Mouse (Mus musculus): ENCODE data around the gene Nsun2. TPM values are rescaled to one million over a fixed set of nuclear protein-coding genes. Genes with fewer than 3 reads are reported as not detected.
A peak's percentile ranks its signal among the peaks of the same experiment; 100 is the strongest.

The Nsun2 gene
- polyA plus RNA-seq, 1 experiment from 2014 or later, result 166 TPM

GRCm38 (mm10) chr13:69543595-69543994 is 10.0 kb downstream of the Nsun2 start:
- Histone ChIP-seq H3K27ac (replicated peaks) (0 out of 2 replicates have a peak overlapping the region, but pooled peaks have one; percentile 10), H3K4me1 (peaks cover 39% of the 10 kb centered on the region), H3K9me3 (no peaks in the 10 kb centered on the region), H3K36me3 (replicated peaks) (no peaks in the 10 kb centered on the region), H3K4me3 (peak overlapping the region; percentile 36), H3K27me3 (replicated peaks; ENCODE audit: low read depth, poor library complexity, severe bottlenecking) (peaks cover 26% of the 10 kb centered on the region)
- DNase-seq (ENCODE audit: low spot score), result no peak
- WGBS, result 55% methylated on average over 12 of the region's 12 CpGs

GRCm38 (mm10) chr13:69545019-69545418 is 11.5 kb downstream of the Nsun2 start:
- peak; percentile 73 for DNase-seq (ENCODE audit: low spot score)
- Histone ChIP-seq H3K36me3 (replicated peaks) (no peaks in the 10 kb centered on the region), H3K27me3 (replicated peaks; ENCODE audit: low read depth, poor library complexity, severe bottlenecking) (peaks cover 26% of the 10 kb centered on the region), H3K9me3 (no peaks in the 10 kb centered on the region), H3K4me3 (no peak overlapping the region), H3K27ac (replicated peaks) (no peak overlapping the region), H3K4me1 (peaks cover 25% of the 10 kb centered on the region)
- 20% methylated on average over 3 of the region's 3 CpGs for WGBS

DNA sequence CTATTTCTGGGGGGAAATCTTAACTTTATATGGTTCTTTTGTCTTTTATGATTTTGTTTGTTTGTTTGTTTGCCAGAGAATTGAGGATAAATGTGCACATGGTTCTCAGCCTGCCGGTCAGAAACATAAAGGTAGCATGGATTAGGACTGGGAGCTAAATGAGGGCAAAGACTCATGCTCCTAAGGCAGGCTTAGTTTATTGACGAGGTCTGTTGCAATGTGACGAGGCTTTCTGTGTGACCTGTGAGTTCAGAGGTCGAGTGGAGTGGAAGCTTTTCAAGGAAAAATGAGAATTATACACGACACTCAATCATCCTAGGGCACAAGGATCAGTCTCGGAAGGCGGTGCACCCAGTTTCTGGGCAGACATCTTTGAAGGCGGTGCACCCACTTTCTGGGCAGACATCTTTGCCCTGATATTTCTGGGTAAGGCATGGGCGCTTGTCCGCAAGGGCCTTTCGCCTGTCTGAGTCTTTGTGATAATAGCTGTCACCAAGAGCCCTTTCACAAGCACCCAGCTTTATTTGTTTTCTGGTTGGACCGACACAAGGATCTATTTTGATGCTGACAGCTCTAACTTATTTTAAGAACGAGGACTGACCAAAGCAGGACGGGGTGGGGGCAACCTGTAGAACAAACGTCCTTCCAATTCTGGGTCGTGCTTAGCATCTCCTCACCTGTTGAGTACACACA is 14.1 kb downstream of the Nsun2 start:
- Histone ChIP-seq H3K4me1 (peaks cover 15% of the 10 kb centered on the region), H3K27me3 (replicated peaks; ENCODE audit: low read depth, poor library complexity, severe bottlenecking) (peaks cover 22% of the 10 kb centered on the region), H3K36me3 (replicated peaks) (no peaks in the 10 kb centered on the region), H3K27ac (replicated peaks) (no peak overlapping the region), H3K4me3 (no peak overlapping the region), H3K9me3 (no peaks in the 10 kb centered on the region)
- no peak for DNase-seq (ENCODE audit: low spot score)
- 72% methylated on average over 16 of the region's 16 CpGs for WGBS

DNA sequence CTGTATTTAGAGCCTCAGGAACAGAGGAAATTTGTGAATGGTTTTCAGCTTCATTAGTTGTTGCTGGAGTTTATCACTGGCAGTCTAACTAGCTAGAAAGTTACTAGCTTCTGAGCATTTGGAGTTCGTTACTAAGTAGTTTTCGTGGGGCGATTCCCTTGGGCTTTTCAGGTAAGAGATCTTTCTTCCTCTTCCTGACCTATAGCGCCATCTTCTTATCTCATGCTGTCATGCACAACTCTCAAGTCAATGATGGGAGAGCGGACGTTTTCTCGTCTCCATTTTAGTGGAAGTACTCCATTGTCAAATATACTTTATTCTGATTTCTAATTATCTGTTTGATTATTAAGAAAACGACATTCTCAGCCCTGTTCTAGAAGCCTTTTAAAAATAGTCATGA is 16.4 kb downstream of the Nsun2 start:
- Histone ChIP-seq H3K4me1 (no peaks in the 10 kb centered on the region), H3K4me3 (no peak overlapping the region), H3K27me3 (replicated peaks; ENCODE audit: low read depth, poor library complexity, severe bottlenecking) (no peaks in the 10 kb centered on the region), H3K9me3 (no peaks in the 10 kb centered on the region), H3K27ac (replicated peaks) (no peak overlapping the region), H3K36me3 (replicated peaks) (no peaks in the 10 kb centered on the region)
- WGBS, result 52% methylated on average over 8 of the region's 8 CpGs
- no peak for DNase-seq (ENCODE audit: low spot score)

DNA sequence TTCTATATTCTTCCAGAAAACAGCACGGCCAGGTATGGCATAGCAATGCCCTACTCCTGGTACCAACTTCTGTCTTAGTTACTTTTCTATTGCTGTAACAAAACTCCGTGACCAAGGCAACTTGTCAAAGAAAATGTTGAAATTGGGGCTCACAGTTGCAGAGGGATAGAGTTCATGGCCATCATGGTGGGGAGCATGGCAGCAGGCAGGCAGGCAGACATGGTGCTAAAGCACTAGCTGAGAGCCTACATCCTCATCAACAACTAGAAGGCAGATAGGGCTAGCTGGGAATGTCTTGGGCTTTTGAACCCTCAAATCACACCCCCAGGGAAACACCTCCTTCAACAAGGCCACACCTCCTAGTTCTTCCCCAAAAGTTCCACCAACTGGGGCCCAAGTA is 17.3 kb downstream of the Nsun2 start:
- Histone ChIP-seq H3K36me3 (replicated peaks) (no peaks in the 10 kb centered on the region), H3K9me3 (no peaks in the 10 kb centered on the region), H3K4me1 (no peaks in the 10 kb centered on the region), H3K4me3 (no peak overlapping the region), H3K27me3 (replicated peaks; ENCODE audit: low read depth, poor library complexity, severe bottlenecking) (no peaks in the 10 kb centered on the region), H3K27ac (replicated peaks) (no peak overlapping the region)
- 81% methylated on average over 2 of the region's 2 CpGs for WGBS
- DNase-seq (ENCODE audit: low spot score), result no peak

- H3K27ac ChIP-seq (replicated peaks), result no peak overlapping the region
- WGBS, result 23% methylated on average over 5 of the region's 5 CpGs
- H3K9me3 ChIP-seq, result no peaks in the 10 kb centered on the region
- no peaks in the 10 kb centered on the region for H3K4me1 ChIP-seq
- no peaks in the 10 kb centered on the region for H3K36me3 ChIP-seq (replicated peaks)
- DNase-seq (ENCODE audit: low spot score), result peak; percentile 59
- no peaks in the 10 kb centered on the region for H3K27me3 ChIP-seq (replicated peaks; ENCODE audit: low read depth, poor library complexity, severe bottlenecking)
- no peak overlapping the region for H3K4me3 ChIP-seq
Observed at GRCm38 (mm10) chr13:69553024-69553423, 19.5 kb downstream of the Nsun2 start.

DNA sequence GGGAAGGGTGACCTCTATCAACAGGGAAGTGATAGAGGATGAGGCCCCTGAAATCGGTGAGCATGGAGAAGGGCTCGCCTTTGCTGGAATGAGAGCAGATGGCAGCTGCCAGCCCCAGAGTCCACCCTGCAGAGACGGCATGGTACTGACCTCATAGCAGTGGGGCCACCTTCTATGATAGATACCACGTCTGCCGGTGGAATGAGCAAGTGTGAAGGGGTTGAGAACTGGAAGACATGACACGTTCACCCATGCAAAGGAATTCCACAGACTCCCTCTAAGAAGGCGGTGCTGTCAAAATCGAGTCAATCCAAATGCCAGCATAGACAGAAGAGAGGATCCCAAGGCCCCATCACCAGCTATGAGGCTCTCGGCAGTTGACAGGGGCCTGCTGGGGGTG is 20.7 kb downstream of the Nsun2 start:
- 85% methylated on average over 9 of the region's 9 CpGs for WGBS
- H3K27me3 ChIP-seq (replicated peaks; ENCODE audit: low read depth, poor library complexity, severe bottlenecking), result no peaks in the 10 kb centered on the region
- no peaks in the 10 kb centered on the region for H3K4me1 ChIP-seq
- H3K9me3 ChIP-seq, result no peaks in the 10 kb centered on the region
- no peak for DNase-seq (ENCODE audit: low spot score)
- H3K27ac ChIP-seq (replicated peaks), result no peak overlapping the region
- no peaks in the 10 kb centered on the region for H3K36me3 ChIP-seq (replicated peaks)
- no peak overlapping the region for H3K4me3 ChIP-seq

DNA sequence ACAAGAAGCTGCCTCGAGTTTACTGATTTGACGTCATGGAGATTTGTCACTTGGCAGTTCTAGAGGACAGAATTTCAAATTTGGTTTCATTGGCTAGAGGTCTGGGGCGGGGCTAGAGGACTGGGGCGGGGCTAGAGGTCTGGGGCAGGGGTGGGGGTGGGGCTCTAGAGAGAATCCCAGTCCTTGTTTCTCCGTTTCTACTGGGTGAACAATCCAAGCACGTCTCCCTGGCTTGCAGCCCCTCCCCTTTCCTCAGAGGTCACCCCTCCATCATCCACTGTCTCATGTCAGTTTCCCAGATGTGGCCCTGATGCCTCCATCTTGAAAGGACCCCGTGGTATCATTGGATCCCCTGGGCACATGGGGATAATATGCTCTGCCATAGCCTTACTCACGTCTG is 21.5 kb downstream of the Nsun2 start:
- no peak for DNase-seq (ENCODE audit: low spot score)
- 27% methylated on average over 8 of the region's 8 CpGs for WGBS

DNA sequence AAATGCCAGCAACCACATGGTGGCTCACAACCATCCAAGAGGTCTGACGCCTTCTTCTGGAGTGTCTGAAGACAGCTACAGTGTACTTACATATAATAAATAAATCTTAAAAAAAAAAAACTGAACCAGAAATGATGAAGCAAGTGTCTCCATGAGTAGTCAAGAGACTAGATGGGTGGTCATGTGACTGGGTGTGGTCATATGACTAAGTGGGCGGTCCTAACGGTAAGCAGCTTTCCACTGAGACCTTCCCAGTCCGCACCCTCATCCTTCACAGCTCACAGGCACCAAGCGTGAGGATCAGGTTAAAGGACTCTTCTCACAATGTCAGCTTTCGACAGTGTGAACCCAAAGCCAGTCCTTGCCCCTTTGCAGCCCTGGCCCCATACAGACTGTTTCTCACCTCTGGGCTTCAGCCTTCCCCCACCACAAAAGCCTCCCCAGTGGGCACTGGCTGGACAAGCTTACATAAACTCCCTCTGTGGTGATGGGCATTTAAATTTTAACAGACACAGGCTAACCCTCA is 22.5 kb downstream of the Nsun2 start:
- Histone ChIP-seq H3K36me3 (replicated peaks) (no peaks in the 10 kb centered on the region), H3K4me3 (no peak overlapping the region), H3K27ac (replicated peaks) (no peak overlapping the region), H3K9me3 (no peaks in the 10 kb centered on the region), H3K4me1 (no peaks in the 10 kb centered on the region), H3K27me3 (replicated peaks; ENCODE audit: low read depth, poor library complexity, severe bottlenecking) (no peaks in the 10 kb centered on the region)
- WGBS, result 85% methylated on average over 6 of the region's 6 CpGs
- DNase-seq (ENCODE audit: low spot score), result no peak

More for the DNA sequence above, 21.5 kb downstream of the Nsun2 start:
- H3K27ac ChIP-seq (replicated peaks), result no peak overlapping the region
- no peak overlapping the region for H3K4me3 ChIP-seq
- H3K9me3 ChIP-seq, result no peaks in the 10 kb centered on the region
- no peaks in the 10 kb centered on the region for H3K4me1 ChIP-seq
- no peaks in the 10 kb centered on the region for H3K36me3 ChIP-seq (replicated peaks)
- H3K27me3 ChIP-seq (replicated peaks; ENCODE audit: low read depth, poor library complexity, severe bottlenecking), result no peaks in the 10 kb centered on the region

GRCm38 (mm10) chr13:69556728-69557127 is 23.2 kb downstream of the Nsun2 start:
- no peak overlapping the region for H3K4me3 ChIP-seq

GRCm38 (mm10) chr13:69558098-69558660 is 24.6 kb downstream of the Nsun2 start:
- WGBS, result 79% methylated on average over 6 of the region's 6 CpGs
- no peaks in the 10 kb centered on the region for H3K9me3 ChIP-seq
- no peaks in the 10 kb centered on the region for H3K4me1 ChIP-seq
- no peak overlapping the region for H3K4me3 ChIP-seq
- H3K27ac ChIP-seq (replicated peaks), result no peak overlapping the region
- no peaks in the 10 kb centered on the region for H3K36me3 ChIP-seq (replicated peaks)
- H3K27me3 ChIP-seq (replicated peaks; ENCODE audit: low read depth, poor library complexity, severe bottlenecking), result no peaks in the 10 kb centered on the region
- DNase-seq (ENCODE audit: low spot score), result no peak

More at GRCm38 (mm10) chr13:69556728-69557127, 23.2 kb downstream of the Nsun2 start:
- Histone ChIP-seq H3K4me1 (no peaks in the 10 kb centered on the region), H3K27ac (replicated peaks) (no peak overlapping the region), H3K9me3 (no peaks in the 10 kb centered on the region), H3K36me3 (replicated peaks) (no peaks in the 10 kb centered on the region), H3K27me3 (replicated peaks; ENCODE audit: low read depth, poor library complexity, severe bottlenecking) (no peaks in the 10 kb centered on the region)
- DNase-seq (ENCODE audit: low spot score), result no peak

DNA sequence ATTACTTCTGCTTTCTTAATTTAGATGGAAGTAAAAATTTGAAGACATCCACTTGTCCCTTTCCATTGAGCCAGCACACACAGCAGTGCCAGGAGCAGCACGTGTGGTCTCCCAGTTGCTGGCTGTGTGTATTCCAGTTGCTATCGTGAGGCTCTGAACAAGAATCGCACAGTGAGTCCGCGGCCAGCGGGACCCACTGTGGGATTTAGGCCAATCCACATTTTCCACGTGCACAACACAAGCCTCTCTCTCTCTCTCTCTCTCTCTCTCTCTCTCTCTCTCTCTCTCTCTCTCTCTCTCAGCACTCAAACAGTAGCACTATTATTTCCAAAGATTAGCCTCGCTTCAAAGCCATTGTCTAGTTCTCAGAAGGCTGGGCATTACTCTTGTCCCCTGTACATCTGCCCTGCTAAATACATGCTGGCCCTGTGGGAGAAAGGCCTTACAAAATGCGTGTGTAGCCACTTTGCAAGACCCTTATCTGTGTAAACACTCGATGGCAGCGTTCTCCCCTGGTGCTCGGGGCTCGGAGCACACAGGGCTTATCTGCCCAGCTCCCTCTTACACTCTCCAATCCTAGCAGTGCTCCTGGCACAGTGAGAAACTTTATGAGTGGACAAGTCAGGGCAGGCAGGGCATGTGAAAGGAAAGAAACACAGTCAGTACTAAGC is 25.9 kb downstream of the Nsun2 start:
- WGBS, result 65% methylated on average over 13 of the region's 13 CpGs
- Histone ChIP-seq H3K4me3 (no peak overlapping the region), H3K27me3 (replicated peaks; ENCODE audit: low read depth, poor library complexity, severe bottlenecking) (no peaks in the 10 kb centered on the region), H3K4me1 (no peaks in the 10 kb centered on the region), H3K36me3 (replicated peaks) (no peaks in the 10 kb centered on the region), H3K9me3 (no peaks in the 10 kb centered on the region), H3K27ac (replicated peaks) (no peak overlapping the region)
- no peak for DNase-seq (ENCODE audit: low spot score)

DNA sequence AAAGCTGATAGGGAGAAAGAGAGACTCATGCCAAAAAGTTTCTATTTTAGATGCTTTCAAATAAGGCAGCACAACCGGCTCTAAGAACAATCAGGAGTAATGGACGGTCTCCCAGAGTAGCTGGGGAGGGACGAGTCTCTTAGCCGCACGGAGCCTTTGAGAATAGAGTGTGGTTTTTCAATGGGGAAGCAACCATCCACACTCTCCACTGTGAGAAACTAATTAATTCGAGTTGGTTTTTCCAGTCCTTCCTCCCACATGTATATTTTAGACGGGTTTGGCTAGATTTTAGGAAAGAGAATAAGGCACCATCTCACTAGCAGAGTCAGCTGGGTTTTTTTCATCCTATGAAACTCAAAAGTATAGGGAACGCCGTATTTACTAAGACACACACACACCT is 28.5 kb downstream of the Nsun2 start:
- no peak for DNase-seq (ENCODE audit: low spot score)
- 85% methylated on average over 9 of the region's 9 CpGs for WGBS

More for the DNA sequence above, 28.5 kb downstream of the Nsun2 start:
- H3K9me3 ChIP-seq, result no peaks in the 10 kb centered on the region
- no peak overlapping the region for H3K27ac ChIP-seq (replicated peaks)
- H3K4me3 ChIP-seq, result no peak overlapping the region
- no peaks in the 10 kb centered on the region for H3K36me3 ChIP-seq (replicated peaks)
- no peaks in the 10 kb centered on the region for H3K27me3 ChIP-seq (replicated peaks; ENCODE audit: low read depth, poor library complexity, severe bottlenecking)
- no peaks in the 10 kb centered on the region for H3K4me1 ChIP-seq

All from embryonic facial prominence, embryonic 10.5 days (tissue).